Mouse (Mus musculus): ENCODE data around the gene Tiam1.

Tiam1 gene

DNA sequence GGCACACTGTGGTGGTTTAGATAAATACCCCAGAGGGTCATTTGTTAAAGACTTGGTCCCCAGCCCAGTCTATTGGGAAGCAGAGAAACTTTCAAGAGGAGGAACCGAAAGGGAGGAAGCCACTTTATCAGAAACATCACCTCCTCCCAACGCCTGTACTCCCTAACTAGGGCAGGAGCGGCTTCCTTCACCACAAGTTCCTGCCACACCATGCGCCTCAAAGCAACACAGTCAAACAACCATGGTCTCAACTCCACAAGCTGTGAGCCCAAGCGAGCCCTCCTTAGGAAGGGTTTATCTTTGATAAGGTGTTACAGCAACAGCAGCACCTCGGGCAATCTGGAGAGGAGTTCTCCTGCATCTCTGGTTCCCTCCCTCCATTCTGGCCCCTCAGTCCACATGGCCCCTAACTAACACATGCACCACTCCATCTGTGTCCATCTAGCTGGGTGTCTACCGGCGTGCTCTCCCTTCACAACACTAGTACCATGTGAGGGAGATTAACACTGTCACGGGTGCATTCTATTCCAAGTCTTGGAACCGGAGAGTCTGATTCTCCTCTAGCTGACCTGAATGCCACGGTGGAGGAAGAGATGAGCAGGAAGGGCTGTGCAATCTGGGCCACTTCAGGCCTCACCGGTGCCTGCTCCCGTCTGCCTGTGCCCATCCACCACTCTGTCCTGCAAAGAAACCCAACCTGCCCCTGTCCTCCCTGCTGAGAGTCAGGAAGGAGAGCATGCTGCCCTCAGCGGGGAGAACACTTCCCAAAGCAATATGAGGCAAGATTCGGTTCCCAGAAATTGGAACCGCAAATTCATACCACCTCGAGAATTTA is 149.4 kb downstream of the Tiam1 start:
- no peak for DNase-seq (ENCODE audit: low spot score)

DNA sequence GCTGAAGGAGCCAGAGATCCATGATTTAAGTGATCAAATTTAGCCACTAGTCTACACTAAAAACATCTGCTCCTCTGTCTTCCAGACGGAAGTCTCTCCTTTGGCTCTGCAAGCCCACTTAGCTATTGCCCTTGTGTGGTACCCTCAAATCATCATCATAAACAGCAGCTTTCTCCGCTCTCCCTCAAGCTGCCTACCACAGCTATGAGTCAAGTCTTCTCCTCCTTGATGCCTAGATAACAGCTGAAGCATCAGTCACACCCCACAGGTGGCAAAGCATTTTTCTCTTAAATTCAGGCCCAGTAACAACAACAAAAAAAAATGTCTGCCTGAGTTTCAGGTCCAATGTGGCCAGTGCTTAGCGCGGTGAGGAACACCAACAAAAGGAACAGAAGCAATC is 150.1 kb downstream of the Tiam1 start:
- no peak for DNase-seq (ENCODE audit: low spot score)

DNA sequence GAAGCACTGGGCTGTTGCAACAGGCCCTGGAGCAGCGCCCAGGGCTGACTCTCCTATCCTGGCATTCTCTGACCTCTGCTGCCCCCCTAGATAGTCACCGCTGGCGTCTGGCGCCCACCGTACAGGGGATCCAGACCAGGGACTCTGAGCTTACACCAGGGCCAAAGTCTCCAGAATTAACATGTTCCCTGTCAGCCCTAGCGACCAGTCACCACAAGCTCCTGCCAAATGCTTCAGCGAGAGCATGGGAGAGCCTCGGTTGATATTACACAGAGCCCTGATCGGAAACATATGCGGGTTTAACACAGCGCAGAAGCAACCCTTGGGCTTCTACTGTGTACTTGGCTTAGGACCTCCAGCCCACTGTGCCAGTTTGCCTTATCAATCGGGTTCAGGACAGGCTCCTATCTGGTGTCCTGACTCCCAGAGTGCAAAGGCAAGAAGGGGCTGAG is 151.8 kb downstream of the Tiam1 start:
- DNase-seq (ENCODE audit: low spot score) = no peak

DNA sequence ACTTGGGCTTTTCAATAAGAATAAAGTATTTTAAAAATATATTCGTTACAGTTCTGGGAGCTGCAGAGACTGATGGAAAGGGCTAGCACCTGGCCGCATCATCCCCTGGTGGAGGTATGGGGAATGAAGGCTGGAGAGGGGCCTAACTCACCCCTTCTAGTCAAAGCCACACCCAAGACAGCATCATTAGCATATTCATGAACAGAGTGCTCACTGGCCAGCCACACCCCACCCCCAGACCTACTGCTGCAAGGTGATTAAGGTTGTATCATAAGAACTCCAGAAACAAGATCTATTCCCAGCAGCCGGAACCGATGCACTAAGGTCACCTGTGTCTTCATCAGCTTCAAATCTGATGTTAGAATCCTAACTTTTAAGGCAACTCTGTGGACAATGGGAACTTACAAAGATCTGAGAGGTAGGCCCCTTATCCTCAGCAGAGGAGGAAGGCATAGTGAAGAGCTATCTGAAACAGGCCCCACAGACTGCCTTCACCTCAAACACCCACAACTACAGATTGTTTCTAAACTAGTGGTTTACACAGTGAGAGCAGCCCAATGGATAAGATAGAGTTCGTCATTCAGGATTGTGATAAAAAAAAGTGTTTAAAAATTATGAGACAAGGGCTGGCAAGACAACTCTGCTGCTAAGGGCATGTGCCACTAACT is 153.1 kb downstream of the Tiam1 start:
- DNase-seq (ENCODE audit: low spot score) = no peak

DNA sequence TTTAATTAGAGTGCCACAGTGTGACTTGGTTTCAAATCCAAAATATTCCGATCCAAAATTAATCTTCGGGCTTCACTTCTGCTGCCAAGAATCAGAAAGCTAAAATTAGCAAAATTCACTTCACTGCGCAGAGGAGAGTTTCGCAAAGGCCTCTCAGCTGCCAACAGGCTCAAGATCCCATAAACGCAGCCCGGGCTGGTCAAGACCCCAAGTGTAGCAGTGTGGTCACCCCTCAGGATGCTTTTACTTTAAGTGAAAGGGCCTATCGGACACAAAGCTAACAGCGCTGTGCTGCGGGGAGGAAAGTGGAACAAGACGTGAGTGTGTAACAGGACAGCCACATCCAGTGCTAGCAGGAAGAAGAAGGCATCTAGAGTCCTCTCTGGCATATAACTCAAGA is 153.8 kb downstream of the Tiam1 start:
- no peak for DNase-seq (ENCODE audit: low spot score)

DNA sequence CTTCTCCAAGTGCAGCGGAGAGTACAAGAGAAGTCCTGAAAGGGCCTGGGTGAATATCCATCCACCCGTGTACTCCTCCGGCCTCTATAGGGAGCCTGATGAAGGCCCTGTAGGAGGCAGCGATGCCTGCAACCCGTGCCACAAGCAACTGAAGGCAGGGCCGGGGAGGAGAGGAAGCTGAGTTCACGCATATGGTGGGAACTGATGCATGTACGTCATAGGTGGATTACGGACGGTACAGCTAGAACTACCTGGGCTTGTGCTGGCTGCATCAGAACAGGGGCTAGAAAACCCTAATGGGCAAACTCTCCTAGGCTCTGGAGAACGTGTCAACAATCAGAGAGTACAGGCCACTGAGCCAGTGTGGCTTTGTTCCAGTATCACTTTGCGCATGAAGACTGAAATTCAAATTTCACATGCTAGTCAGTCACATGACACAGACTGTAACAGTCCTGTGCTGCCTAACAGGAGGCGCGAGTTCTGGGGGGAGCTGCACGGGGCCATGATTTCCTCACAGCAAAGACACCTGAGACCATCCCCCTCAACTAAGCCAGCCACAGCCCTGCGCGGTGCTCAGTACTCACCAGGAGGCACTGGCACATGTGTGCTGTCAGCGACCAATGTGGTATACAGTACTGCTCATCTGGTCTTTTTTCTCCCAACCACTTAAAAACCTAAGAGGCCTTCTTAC is 156.8 kb downstream of the Tiam1 start:
- no peak for DNase-seq (ENCODE audit: low spot score)

DNA sequence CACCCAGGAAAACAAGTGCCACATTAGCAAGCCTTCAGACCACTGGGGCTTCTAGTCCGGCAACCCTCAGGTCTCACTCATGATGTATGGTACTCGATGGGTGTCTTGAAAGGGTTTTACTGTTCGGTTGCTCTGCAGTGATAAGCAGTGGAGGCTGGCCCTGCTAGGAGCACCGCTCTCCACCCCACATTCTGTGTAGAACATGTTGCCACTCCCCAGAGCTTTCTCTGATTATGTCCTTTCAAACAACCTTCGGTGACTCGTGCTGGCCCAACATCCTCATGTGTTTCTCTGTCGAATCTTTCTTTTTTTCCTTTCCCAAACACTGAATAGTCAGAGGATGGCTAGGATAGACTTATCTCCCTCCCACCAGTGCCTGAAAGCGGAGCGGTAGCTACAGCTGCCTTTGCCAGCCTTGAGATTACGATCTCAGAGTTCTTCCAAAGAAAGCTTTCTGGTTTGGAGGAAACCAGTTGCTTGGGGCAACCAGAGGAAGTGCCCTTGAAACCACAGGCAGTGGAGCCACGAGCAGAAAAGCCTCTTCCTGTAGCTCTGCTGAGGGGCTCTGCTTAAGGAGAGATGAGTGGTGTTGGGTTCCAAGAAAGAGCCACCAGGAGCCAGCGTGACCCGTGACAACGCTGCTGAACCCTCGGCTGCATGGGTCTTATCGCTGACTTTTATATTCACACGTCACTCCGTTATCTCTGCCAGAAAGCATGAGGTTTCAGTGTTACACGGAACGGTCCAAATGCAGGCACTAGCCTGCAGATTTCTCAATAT is 157.7 kb downstream of the Tiam1 start:
- DNase-seq (ENCODE audit: low spot score) = no peak

DNA sequence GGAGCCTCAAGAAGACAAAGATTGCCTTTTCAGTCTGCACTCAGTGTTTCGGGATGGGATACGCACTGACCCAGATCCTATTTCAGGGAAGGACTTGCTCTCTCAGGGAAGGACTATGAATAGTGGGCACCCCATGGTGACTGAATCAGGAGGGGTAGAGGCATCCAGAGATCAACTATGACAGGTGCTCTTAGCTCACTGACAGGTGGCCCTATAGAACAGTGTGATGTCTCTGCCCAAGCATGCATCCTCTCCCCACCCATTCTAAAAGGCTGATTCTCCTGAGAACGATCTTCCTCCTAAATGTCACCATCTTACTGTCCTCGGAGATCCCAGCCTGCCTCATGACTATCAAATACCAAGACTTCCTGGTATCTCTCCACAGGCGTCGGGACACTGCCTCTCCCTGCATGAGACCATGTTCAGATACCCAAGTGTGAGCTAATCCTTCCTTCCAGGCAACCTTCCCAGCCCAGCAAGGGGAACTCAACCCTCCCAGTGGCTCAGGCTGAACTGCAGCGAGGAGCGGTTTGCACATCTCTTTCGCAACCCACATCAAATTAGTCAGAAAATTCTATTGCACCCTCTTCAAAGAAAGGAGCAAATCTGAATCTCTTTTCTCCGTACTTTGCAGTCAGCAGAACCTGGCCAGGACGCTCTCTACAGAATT is 163.4 kb downstream of the Tiam1 start:
- DNase-seq (ENCODE audit: low spot score) = no peak

DNA sequence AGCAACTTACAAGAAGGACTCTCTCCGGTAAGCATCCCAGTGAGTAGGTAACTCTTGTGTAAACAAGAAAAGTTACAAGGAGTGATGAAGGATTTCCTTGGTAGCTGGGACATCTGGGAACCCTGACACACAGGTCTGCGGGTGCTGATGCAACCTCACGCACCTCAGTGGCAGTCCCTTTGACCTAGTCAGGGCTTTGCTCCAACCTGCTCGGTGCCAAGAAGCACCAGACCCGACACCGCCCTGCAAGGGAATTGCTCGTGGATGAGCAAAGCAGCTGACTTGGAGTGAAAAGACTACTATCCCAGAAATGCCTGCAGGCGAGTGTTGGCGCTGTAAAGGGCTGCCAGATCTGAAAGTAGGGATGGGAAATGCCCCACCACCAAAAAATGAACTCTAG is 168.1 kb downstream of the Tiam1 start:
- DNase-seq (ENCODE audit: low spot score) = no peak

DNA sequence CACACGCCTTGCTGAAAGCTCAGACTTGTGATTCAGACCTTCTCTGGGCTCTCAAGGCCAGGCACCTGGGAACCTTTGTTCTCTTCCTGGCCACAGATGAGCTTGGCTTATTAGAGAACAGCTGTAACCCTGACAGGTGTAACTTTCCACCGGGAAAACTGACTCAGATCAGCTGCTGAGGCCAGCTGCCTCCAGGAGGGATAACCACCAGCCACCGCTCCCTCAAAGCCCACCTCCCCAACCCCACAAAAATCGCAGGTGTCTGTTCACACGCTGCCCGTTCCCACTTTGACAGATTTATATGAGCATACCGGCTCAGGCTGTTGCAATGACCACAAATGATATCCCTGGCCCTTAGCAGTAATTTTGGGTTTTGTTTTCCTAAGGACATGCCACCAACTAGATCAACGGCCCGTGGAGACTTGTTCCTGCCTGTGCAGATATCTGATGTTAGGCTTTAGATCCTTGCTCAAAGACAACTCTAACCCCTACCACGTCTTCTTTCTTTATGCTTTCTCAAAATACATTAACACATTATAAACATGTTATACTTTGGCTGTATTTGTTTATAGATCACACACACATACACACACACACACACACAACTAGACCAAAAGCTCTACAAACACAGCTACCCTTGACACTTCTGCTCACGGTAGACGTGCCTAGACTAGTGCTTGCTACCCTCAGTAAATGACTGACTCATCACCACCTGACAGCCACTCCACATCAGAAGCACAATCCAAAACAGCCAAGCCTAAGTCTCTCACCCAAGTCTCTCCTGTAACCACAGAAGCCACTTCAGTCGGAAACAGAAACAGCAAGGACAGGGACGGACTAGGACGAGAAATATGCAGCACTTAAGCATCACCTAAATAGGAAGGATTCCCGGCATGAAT is 169.5 kb downstream of the Tiam1 start:
- DNase-seq (ENCODE audit: low spot score) = no peak

DNA sequence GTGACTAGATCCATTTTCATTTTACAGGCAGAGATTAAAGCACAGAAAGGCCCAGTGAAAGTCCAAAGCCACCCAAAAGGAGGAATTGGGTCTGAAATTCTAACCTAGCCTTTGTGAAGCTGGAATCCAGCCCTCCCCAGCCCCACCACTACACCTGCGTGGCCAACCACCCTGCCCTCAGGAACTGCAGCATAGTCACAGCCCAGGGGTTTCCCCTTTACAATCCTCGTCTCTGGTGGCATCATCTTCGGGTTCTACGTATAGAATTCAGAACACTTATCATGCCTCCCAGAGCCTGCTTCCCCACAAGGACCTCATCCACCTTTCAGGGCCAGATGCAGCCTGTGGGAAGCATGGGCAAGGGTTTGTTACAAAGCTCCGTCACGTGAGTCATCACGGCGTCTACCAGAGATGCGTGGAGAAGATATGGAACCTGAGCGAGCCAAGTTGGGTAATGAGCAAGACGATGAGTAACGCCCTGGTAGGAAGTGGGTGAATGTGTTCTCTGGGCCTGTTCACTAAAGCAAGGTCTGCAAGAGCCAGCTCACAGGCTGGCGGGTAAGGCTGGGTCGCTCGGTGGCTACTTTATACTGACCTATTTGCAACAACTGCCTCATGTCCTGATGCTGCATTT is 170.6 kb downstream of the Tiam1 start:
- DNase-seq (ENCODE audit: low spot score) = no peak

DNA sequence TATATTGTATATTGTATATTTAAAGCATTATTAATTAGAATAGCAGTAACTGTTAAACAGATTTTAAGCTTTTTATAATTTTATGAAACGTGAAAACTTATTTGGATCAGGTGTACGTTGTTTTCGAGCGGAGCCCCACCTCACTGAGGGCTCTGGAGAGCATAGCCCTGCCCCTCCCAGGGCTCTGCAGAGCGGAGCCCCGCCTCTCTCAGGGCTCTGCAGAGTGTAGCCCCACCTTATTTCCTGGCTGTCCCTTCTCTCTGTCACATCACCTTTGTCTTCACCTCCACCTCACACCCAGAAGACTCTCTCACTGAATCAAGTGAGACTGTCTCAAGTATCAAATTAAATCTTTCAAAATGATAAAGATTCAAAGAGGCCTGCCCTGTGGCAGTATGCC is 171.6 kb downstream of the Tiam1 start:
- no peak for DNase-seq (ENCODE audit: low spot score)

DNA sequence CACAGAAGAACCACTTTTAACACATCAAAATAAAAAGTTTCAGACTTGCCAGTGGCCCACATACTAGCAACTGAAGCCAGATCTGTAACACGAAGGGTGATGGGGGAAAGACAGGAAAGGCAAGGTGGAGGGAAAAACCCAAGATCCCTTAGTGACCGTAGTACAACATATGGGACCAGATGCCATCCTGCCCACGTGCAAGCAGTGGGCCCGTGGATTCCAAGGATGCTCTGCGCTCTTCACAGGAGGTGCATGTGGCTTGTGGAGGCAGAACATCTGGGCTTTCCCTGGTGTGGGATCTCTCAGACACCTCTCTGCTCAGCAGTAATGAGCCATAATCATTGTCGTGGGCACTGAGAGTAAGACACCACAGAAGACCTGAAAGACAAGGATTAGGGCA is 175.5 kb downstream of the Tiam1 start:
- no peak for DNase-seq (ENCODE audit: low spot score)

DNA sequence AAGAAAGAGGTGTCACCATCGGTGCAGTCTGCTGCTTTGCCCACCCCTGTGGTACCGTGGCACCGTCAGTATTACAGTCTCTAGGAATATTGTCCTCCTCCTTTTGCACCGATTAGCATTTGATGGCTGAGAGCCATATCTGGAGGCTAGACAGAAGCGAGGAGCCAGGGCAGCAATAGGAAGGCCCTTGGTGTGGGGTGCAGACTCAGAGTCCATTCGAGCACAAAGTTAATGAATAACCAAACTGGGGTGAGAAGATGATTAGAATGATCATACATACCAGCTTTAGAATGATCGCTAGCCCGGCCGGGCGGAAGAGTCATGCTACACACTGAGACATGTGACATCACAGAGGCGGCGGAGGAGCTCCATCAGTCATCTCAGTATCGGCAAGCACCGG is 180.7 kb downstream of the Tiam1 start:
- DNase-seq (ENCODE audit: low spot score) = no peak

DNA sequence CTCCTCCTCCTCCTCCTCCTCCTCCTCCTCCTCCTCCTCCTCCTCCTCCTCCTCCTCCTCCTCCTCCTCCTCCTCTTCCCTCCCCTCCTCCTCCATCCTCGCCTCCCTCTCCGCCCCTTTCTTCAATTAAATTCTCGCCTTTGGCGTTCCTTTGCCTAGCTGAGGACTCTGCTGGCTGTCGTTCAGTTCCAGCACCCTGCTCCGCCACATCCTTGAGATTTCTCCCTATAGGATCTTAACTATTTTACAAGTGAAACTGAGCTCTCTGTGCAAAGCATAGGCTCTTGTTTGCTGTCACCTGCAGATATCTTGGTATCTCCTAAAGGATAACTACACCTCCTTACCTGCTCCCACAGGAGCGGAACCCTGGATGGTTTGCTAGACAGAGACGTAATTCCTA is 182.7 kb downstream of the Tiam1 start:
- no peak for DNase-seq (ENCODE audit: low spot score)

DNA sequence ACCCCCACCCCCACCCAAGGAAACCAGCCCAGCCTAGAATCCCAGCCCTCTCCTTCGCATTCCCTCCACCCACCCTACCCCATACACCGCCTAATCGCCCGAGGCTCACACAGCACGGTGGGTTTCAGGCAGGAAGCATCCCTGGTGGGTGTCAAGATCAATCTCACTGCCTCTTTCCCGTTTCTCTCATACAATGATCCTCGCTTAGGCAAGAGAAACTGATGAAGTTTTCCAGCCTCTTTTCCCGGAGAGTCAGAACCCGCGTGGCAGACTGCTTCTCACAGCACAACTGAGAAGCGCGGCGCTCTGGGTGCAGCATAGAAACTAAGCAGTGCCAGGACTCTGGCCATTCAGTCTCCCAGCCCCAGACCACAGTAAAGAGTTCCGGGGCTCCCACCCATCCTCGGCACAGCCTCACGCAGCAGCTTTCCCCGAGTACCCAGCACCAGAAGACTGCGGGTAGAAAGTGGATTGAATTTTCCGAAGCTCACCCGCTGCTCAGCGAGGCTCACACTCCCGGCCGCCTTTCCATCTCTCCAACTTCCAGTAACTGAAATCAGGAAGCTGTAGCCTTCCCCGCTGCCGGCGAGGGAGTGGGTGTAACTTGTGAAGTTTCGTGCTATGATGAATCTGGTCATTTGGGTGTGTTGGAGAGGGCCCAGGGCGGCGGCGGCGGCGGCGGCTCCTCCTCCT is 183.2 kb downstream of the Tiam1 start:
- peak; percentile 18 for DNase-seq (ENCODE audit: low spot score)

DNA sequence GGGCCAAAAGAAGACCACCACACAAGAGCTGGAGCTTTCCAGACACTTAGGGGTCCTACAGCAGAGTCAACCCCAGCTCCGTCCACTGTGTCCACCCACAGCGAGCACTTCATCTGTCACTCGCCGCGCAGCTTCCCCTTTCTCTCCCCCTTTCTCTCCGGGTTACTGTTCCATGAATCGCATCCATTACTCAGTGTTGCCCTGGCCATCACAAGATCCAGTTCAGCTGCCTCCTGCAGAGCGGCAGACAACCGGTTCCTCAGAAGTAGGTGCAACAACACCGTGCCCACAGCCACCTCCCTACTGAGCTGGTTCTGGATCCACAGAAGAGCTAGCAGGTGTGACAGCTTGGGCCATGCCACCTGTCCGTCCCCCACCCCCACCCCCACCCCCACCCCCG is 184.6 kb downstream of the Tiam1 start:
- no peak for DNase-seq (ENCODE audit: low spot score)

DNA sequence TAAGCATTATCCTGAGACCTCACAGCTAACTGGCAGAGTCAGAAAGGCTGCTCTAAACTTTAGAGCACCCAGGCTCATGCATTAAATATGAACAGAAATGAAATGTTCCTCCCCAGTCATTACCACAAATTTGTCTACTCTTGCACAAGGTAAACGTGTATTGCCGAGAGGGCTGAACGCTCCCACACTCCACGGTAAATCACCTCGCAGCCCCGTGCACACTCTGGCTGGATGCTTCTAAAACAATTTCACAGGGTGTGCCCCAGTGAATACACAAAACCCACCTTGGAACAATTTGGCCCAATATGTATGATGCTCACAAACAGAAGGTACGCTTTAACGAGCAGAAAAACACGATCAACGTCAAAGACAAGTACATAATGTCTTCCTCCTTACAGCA is 185.5 kb downstream of the Tiam1 start:
- no peak for DNase-seq (ENCODE audit: low spot score)

DNA sequence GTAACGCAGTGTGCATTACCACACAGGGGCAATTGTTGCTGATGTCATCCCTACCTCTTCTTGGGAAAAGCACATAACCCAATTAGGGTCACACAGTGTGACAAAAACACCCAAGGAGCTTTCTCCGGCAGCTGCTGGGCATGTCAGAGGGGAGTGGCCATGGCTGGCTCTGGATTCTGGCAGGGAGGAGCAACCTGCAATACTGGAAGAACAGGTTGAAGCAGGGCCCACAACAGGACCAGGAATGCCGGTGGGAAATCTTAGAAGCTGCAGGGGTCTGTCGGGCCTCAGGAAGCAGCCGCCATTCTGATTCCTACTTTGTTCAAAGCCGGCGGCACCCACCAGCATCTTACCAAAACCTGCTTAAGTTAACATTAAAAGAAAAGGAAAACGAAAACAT is 189.0 kb downstream of the Tiam1 start:
- no peak for DNase-seq (ENCODE audit: low spot score)

DNA sequence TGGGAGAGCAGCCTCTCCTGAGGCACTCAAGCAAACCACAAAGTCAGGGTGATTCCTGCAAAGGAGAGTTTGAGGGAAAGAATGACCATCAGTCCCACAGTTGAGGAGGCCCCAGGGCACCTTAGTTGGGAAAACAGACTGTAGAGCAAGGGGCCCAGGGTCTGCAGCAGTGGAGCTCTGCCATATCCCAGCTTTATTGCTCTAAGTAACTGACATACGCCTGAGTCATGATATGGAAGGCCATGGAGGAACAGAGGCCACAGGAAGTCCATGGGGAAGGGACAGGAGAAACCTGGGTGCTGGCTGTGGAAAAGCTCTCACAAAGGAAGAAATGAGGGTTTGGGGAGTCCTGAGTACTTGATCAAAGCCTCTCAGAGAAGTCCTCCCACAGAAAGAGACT is 189.5 kb downstream of the Tiam1 start:
- DNase-seq (ENCODE audit: low spot score) = no peak

All from ovary, postnatal 10 days (tissue).